Mouse (Mus musculus) hindbrain, embryonic 14.5 days (tissue): Measurements from ENCODE around the gene Pld5. TPM values are rescaled to one million over a fixed set of nuclear protein-coding genes. Genes with fewer than 3 reads are reported as not detected.
A peak's percentile ranks its signal among the peaks of the same experiment; 100 is the strongest.

Experiments used
- ATAC-seq: fragments of 200-750 bp; cut with Nextera tagmentation; 2 replicates; pipeline ENCODE4 v1.8.0; 2017; ENCODE audit warnings: moderate number of reproducible peaks, mild to moderate bottlenecking, moderate TSS enrichment, moderate library complexity; ENCODE audit not compliant: low FRiP score
- DNase-seq: peaks from one replicate; pipeline ENCODE4 v3.0.0-alpha.2; 2015; ENCODE audit warnings: low spot score
- H3K27ac ChIP-seq: fragments of 300-500 bp; sonication (generic); 2 replicates; pipeline ENCODE4 v1.5.1; 2014; ENCODE audit warnings: mild to moderate bottlenecking, moderate library complexity
- H3K27me3 ChIP-seq: fragments of 300-500 bp; sonication (generic); 2 replicates; pipeline ENCODE4 v1.6.1; 2014; ENCODE audit warnings: mild to moderate bottlenecking, low read length, mixed read lengths; ENCODE audit not compliant: control insufficient read depth, insufficient read depth
- H3K36me3 ChIP-seq: fragments of 300-500 bp; sonication (generic); replicated peaks from 2 replicates; pipeline ENCODE4 v1.6.1; 2014; ENCODE audit not compliant: control insufficient read depth, insufficient read depth
- H3K4me1 ChIP-seq: fragments of 300-500 bp; sonication (generic); replicated peaks from 2 replicates; pipeline ENCODE4 v1.6.1; 2014; ENCODE audit warnings: antibody characterized with exemption, low read length, mixed read lengths; ENCODE audit not compliant: control insufficient read depth, insufficient read depth
- H3K4me2 ChIP-seq: fragments of 300-500 bp; sonication (generic); replicated peaks from 2 replicates; pipeline ENCODE4 v1.6.1; 2014; ENCODE audit warnings: mild to moderate bottlenecking, moderate library complexity
- H3K4me3 ChIP-seq: fragments of 300-500 bp; sonication (generic); replicated peaks from 2 replicates; pipeline ENCODE4 v1.5.1; 2014; ENCODE audit warnings: mild to moderate bottlenecking, low read length
- H3K9ac ChIP-seq: fragments of 300-500 bp; sonication (generic); 2 replicates; pipeline ENCODE4 v1.6.1; 2014
- H3K9me3 ChIP-seq: fragments of 300-500 bp; sonication (generic); 2 replicates; pipeline ENCODE4 v1.6.1; 2016; ENCODE audit warnings: low read length; ENCODE audit not compliant: control insufficient read depth
- WGBS: fragments of 180-500 bp; shearing (Covaris S2); extraction: QIAGEN DNeasy Blood & Tissue Kit; methylation state at CpG from one replicate; pipeline ENCODE4 v1.1.7; 2014; 5-methylcytosine and 5-hydroxymethylcytosine counted together
- polyA plus RNA-seq: library from polyadenylated mRNA; unstranded; fragments of >200 nt; fragmentation: Nextera tagmentation; extraction: Ambion mirVana; gene quantifications from 2 replicates; pipeline ENCODE4 v1.2.1, GENCODE M21; 2014

The Pld5 gene
- polyA plus RNA-seq, 1 experiment from 2014 or later, result 5.5 TPM

- DNase-seq (no peak), ATAC-seq (peak; percentile 28; the same call in 1 of the 2 replicates)
- H3K36me3 ChIP-seq, result no peaks in the 10 kb centered on the region
- H3K9me3 ChIP-seq, result no peaks in the 10 kb centered on the region
- peaks cover 16% of the 10 kb centered on the region for H3K4me1 ChIP-seq
- H3K9ac ChIP-seq, result no peak overlapping the region
- H3K27ac ChIP-seq, result no peak overlapping the region
- H3K27me3 ChIP-seq, result no peaks in the 10 kb centered on the region
- no peak overlapping the region for H3K4me2 ChIP-seq
- no peak overlapping the region for H3K4me3 ChIP-seq
Measured at GRCm38 (mm10) chr1:176075810-176076209, 199.3 kb downstream of the Pld5 start.

GRCm38 (mm10) chr1:176075409-176075808, 199.7 kb downstream of the Pld5 start:
- DNase-seq (peak; percentile 50), ATAC-seq (peak; percentile 84)
- H3K36me3 ChIP-seq, result no peaks in the 10 kb centered on the region
- peak overlapping the region; percentile 58 for H3K27ac ChIP-seq
- 27% methylated on average over 1 of the region's 1 CpGs for WGBS
- H3K4me3 ChIP-seq, result no peak overlapping the region
- H3K9ac ChIP-seq, result no peak overlapping the region
- no peaks in the 10 kb centered on the region for H3K9me3 ChIP-seq
- H3K4me1 ChIP-seq, result peaks cover 13% of the 10 kb centered on the region
- H3K27me3 ChIP-seq, result no peaks in the 10 kb centered on the region
- no peak overlapping the region for H3K4me2 ChIP-seq

- H3K9me3 ChIP-seq, result no peaks in the 10 kb centered on the region
- ATAC-seq, result no peak
- H3K4me3 ChIP-seq, result no peak overlapping the region
- H3K4me2 ChIP-seq, result no peak overlapping the region
- 65% methylated on average over 5 of the region's 5 CpGs for WGBS
- peak overlapping the region; percentile 58; the same call in 1 of the 2 replicates for H3K27ac ChIP-seq
- peaks cover 13% of the 10 kb centered on the region for H3K4me1 ChIP-seq
- DNase-seq, result no peak
- no peak overlapping the region for H3K9ac ChIP-seq
- H3K27me3 ChIP-seq, result no peaks in the 10 kb centered on the region
- no peaks in the 10 kb centered on the region for H3K36me3 ChIP-seq
Measured at GRCm38 (mm10) chr1:176074526-176074925, 200.6 kb downstream of the Pld5 start.

GRCm38 (mm10) chr1:176065281-176065680, 209.8 kb downstream of the Pld5 start:
- no peaks in the 10 kb centered on the region for H3K4me1 ChIP-seq
- H3K9me3 ChIP-seq, result no peaks in the 10 kb centered on the region
- no peak overlapping the region for H3K27ac ChIP-seq
- no peak for DNase-seq
- no peaks in the 10 kb centered on the region for H3K27me3 ChIP-seq
- H3K9ac ChIP-seq, result no peak overlapping the region
- no peak overlapping the region for H3K4me2 ChIP-seq
- no peak for ATAC-seq
- no peaks in the 10 kb centered on the region for H3K36me3 ChIP-seq
- no peak overlapping the region for H3K4me3 ChIP-seq

GRCm38 (mm10) chr1:176064471-176064870, 210.6 kb downstream of the Pld5 start:
- Histone ChIP-seq H3K9me3 (no peaks in the 10 kb centered on the region), H3K27me3 (no peaks in the 10 kb centered on the region), H3K4me2 (no peak overlapping the region), H3K4me3 (no peak overlapping the region), H3K4me1 (no peaks in the 10 kb centered on the region), H3K36me3 (no peaks in the 10 kb centered on the region), H3K27ac (no peak overlapping the region), H3K9ac (no peak overlapping the region)
- no peak for DNase-seq
- no peak for ATAC-seq

GRCm38 (mm10) chr1:176053653-176054052, 221.5 kb downstream of the Pld5 start:
- no peaks in the 10 kb centered on the region for H3K4me1 ChIP-seq
- DNase-seq, result no peak

GRCm38 (mm10) chr1:176046995-176047394, 228.1 kb downstream of the Pld5 start:
- ATAC-seq (no peak), DNase-seq (no peak)
- H3K36me3 ChIP-seq, result no peaks in the 10 kb centered on the region
- no peak overlapping the region for H3K9ac ChIP-seq
- H3K27ac ChIP-seq, result no peak overlapping the region
- H3K4me1 ChIP-seq, result no peaks in the 10 kb centered on the region
- no peak overlapping the region for H3K4me3 ChIP-seq
- H3K27me3 ChIP-seq, result no peaks in the 10 kb centered on the region
- 64% methylated on average over 5 of the region's 5 CpGs for WGBS
- no peak overlapping the region for H3K4me2 ChIP-seq
- no peaks in the 10 kb centered on the region for H3K9me3 ChIP-seq

More at GRCm38 (mm10) chr1:176053653-176054052, 221.5 kb downstream of the Pld5 start:
- no peak overlapping the region for H3K27ac ChIP-seq
- no peaks in the 10 kb centered on the region for H3K27me3 ChIP-seq
- no peak for ATAC-seq
- no peaks in the 10 kb centered on the region for H3K36me3 ChIP-seq
- no peak overlapping the region for H3K4me3 ChIP-seq
- 50% methylated on average over 1 of the region's 1 CpGs for WGBS
- no peak overlapping the region for H3K4me2 ChIP-seq
- H3K9ac ChIP-seq, result no peak overlapping the region
- H3K9me3 ChIP-seq, result no peaks in the 10 kb centered on the region

GRCm38 (mm10) chr1:176046375-176046774, 228.7 kb downstream of the Pld5 start:
- Histone ChIP-seq H3K4me1 (no peaks in the 10 kb centered on the region), H3K27me3 (no peaks in the 10 kb centered on the region), H3K27ac (no peak overlapping the region), H3K9ac (no peak overlapping the region), H3K4me3 (no peak overlapping the region), H3K9me3 (no peaks in the 10 kb centered on the region), H3K36me3 (no peaks in the 10 kb centered on the region), H3K4me2 (no peak overlapping the region)
- ATAC-seq (no peak), DNase-seq (no peak)
- WGBS, result 87% methylated on average over 1 of the region's 1 CpGs

GRCm38 (mm10) chr1:176043056-176043455, 232.1 kb downstream of the Pld5 start:
- Histone ChIP-seq H3K36me3 (no peaks in the 10 kb centered on the region), H3K27me3 (no peaks in the 10 kb centered on the region), H3K4me1 (no peaks in the 10 kb centered on the region), H3K9me3 (no peaks in the 10 kb centered on the region), H3K9ac (no peak overlapping the region), H3K4me2 (no peak overlapping the region), H3K27ac (no peak overlapping the region), H3K4me3 (no peak overlapping the region)
- ATAC-seq (no peak), DNase-seq (no peak)
- WGBS, result 81% methylated on average over 4 of the region's 4 CpGs

- no peaks in the 10 kb centered on the region for H3K9me3 ChIP-seq
- no peaks in the 10 kb centered on the region for H3K36me3 ChIP-seq
- 47% methylated on average over 3 of the region's 3 CpGs for WGBS
- H3K4me2 ChIP-seq, result no peak overlapping the region
- H3K27ac ChIP-seq, result no peak overlapping the region
- H3K4me3 ChIP-seq, result no peak overlapping the region
- H3K27me3 ChIP-seq, result no peaks in the 10 kb centered on the region
- no peaks in the 10 kb centered on the region for H3K4me1 ChIP-seq
- DNase-seq (no peak), ATAC-seq (no peak)
- H3K9ac ChIP-seq, result no peak overlapping the region
Measured at GRCm38 (mm10) chr1:176039923-176040322, 235.2 kb downstream of the Pld5 start.
